Mouse (Mus musculus) liver, adult 2 months (tissue): ENCODE results near the gene Epc2.

Experiments
- CTCF ChIP-seq: fragments of 200-500 bp; IDR thresholded peaks from 2 replicates; pipeline ENCODE4 v1.5.1; 2011; ENCODE audit warnings: low read depth, low read length, control low read depth
- POLR2A ChIP-seq: fragments of 200-500 bp; IDR thresholded peaks from 2 replicates; pipeline ENCODE4 v1.6.1; 2011; ENCODE audit warnings: low read length, control low read depth; ENCODE audit not compliant: insufficient read depth; ENCODE audit errors: extremely low read depth

- no peak for TF ChIP-seq POLR2A
- no peak for TF ChIP-seq CTCF
Measured at GRCm38 (mm10) chr2:49465672-49466222, 14.5 kb downstream of the Epc2 start.
